Mouse (Mus musculus) retina, postnatal 1 day (tissue): ENCODE results near the gene Bag2.
"Not testable (repeated sequence)": the region's sequence is repeated elsewhere in the genome, so short reads cannot be mapped to it uniquely, and the experiment has no call there.

Experiments used
- DNase-seq: peaks from one replicate; pipeline ENCODE4 v3.0.0-alpha.2; 2012

Gene Bag2

DNA sequence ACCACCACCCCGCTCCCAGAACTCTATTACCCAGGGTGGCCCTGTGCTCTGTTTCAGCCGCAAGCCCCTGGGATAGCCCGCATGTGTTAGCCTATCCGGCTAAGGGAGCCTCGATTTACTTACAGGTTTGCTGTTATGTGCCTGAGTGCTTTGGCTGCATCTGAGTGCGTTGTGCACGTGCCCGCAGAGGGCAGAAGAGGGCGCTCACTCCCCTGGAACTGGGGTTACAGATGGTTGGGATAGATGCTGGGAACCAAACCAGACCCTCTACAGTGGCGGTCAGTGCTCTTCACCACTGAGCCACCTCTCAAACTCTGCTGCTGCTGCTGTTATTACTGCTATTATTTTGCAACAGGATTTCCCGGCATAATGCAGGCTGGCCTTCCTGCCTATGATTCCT is 8.5 kb downstream of the Bag2 start:
- no peak for DNase-seq

DNA sequence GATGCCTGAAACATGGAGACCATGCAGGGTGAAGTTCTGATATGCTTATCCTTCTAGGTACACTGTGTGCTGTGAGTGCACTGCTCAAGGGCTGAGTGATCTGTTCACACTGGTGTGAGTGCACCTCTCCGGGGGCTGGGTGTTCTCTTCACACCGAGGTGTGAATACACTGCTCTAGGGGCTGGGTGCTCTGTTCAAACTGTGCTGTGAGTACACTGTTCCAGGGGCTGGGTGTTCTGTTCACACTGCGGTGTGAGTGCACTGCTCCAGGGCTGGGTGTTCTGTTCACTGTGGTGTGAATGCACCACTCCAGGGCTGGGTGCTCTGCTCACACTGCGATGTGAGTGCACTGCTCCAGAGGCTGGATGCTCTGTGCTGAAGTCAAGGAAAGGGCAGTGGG is 11.7 kb downstream of the Bag2 start:
- DNase-seq = no peak

DNA sequence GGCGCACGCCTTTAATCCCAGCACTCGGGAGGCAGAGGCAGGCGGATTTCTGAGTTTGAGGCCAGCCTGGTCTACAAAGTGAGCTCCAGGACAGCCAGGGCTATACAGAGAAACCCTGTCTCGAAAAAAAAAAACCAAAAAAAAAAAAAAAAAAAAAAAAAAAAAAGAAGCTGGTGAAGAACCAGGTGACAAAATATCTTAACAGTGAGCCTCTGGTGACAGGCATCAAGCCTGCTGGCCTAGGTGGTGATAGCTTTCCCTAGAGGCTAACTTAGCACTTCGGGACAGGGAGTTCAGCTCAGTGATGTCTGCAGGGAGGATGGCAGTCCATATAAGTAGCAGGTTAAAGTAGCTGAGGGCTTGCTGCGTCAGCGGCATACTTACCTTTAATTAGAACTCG is 12.8 kb downstream of the Bag2 start:
- DNase-seq = not testable (repeated sequence)

DNA sequence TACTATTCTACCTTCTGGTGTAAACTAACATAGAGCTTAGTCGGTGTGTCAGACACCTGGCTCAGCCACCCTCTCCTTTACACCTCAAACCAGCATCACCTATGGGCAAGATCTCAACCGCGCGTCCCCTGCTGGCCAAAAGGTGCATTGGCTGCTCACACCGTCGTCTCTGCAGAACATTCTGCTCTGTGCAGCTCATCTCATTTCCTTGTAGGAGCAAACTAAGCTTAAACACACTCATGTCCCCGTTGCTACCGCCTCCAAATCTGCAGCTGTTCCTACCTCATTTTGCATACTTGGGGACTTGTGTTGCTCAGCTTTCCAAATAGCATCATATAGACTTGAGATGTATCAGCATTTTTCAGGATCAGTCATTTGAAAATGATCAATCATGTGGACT is 14.7 kb downstream of the Bag2 start:
- peak; percentile 34 for DNase-seq

DNA sequence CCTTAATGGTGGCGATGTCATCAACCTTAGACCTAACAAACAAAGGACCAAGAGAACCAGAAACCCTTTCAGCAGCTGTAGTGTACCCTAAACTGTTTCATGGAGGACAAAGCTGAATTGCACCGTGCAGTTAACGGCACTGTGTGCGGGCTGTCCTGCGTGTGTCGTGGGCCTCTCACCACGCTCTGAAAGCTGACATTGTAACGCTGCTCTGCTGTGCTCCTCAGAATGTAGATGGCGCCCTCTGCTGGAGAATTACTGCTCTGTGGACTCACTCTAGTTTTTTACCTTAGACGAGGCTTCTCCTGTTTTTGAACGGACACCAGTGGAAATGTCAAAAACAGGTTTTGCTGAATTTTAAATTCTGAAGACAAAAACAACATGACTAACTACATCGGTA is 18.3 kb downstream of the Bag2 start:
- DNase-seq = peak; percentile 85

DNA sequence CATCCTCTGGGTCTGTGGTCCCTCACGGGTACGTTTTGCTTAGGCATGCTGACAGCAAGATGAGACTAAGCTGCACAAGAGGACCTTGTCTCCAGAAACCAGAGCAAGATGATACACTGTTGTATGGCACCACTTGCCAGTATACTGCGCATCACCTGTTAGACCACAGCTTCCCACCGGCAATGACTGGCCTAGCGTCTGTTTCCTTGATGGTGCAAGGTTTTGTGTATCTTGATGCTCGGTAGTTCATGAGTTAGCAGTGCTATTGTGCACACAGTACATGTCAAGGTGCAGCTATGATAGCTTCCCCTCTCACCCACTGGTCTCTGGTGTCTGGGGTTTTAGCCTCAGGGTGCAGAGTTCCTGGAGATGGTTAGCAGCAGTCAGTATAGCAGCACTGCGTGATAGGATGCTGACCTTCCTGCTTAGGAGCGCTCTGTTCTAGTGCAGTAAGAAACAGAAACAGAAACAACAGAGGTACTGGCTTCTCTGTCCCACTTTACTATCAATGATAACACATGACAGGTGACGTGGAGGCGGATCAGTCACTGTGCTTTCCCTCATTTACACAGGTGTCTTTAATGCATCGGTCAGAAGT is 18.8 kb downstream of the Bag2 start:
- DNase-seq = no peak

DNA sequence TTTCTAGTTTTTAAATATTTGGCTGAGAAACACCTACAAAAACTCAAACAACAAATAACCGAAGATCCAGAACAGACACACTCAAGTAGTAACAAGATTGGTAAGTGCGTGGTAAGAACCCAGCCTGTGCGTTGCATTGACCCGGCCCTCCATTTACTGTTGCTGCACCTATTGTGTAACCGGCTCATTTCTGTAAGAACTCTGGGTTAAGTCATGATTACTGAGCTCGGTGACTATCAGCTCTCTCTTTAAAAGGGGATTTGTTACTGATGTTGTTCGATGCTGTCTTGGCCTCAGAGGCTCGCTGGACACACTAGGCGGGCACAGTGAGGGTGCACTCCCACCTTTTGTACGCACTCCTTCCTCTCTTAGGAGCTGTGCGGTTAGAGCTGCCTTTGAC is 19.3 kb downstream of the Bag2 start:
- no peak for DNase-seq

DNA sequence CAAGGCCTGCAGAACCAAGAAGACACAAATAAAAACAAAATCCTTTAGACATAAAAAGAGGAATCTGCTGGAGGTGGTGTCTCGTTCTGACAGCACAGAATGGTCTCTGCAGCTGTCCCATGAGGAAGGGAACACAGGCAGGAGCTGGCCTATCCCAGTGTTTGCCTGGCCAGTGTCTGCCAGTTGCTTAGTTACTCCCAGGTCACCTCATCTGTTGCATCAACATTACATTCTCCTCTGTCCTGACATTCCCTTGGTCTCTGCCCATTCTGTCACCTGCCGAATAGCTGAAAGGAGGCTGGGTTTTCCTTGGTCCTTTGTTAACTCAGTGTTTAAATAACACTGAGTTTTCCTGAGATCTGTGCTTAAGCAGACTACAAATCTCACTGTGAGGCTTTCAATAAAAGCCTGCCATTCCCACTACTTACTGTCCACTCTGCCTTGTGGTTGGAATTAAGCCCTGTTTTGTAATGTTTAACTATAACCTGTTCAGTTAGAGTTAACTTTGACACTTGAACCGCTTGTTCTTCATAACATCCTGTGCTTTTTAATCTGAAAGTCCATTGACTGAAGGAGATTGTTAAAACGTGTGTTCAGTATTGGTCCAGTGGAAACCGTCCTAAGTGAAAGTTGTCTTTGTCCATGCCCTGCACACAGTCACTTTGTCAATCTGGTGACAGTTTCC is 23.5 kb downstream of the Bag2 start:
- no peak for DNase-seq

DNA sequence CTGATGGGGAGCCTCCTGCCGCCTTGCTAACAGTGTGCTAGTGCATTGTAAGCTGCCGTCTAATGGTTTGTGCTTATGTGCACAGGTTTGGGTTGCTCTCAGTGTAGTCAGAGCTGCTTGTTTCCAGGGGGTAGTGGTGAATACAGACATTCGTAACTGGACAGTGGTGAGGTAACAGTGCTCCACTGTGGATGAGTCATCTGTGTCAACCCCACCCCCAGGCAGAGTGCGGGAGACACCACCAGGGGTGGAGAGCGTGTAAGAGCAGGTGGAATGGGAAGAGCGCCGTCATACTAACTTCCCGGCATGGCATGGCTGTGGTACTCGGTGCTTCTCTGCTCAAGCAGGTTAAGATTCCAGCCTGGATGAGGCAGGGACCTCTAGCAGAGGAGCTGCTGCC is 24.6 kb downstream of the Bag2 start:
- DNase-seq = no peak

DNA sequence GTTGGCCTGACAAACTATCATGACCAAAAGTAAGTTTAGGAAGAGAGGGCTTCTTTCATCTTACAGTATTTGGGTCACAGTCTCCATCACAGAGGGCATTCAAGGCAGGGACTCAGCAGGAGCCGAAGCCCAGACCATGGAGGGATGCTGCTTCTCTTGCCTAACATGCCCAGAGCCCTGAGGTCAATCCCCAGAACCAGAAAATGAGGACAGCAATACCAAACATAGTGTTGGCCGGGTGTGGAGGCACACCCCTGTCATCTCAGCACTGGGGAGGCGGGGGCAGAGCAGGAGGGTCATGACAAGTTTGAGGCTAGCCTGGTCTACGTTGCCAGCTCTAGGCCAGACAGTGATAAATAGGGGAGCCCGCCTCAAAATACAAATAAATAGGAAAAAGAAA is 32.5 kb downstream of the Bag2 start:
- DNase-seq = no peak

DNA sequence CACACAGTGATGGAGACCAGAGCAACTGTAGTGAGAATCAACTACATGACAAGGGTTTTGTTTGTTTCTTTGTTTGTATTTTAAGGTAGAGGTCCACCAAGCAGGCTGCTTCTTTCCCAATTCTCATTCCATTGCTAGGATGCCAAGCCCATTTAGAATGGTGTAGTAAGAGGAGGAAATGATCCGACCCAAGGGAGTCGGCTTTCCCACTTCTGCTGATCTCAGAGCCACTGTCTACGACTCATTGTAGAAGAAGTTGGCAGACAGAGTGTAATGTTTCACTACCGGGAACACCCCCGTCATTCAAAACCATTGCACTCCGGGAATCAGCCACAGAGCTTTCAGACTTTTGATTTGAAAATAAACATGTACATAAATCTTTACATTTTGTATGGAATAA is 33.1 kb downstream of the Bag2 start:
- no peak for DNase-seq

DNA sequence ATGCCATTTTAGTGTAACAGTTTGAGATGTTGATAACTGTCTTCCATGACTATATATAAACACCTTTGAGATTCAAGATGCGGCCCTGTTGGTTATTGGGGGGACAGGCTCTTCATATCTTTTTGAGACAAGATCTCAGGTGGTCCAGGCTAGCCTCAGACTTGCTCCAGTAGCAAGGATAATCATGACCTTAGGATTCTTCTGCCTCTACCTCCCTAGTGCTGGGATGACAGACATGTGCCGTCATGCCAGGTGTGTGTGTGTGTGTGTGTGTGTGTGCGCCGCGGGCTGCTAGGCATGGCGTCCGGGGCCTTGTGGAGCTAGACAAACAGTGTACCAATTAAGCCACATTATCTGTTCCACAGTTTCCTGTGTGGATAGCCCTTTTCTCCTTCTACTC is 36.6 kb downstream of the Bag2 start:
- no peak for DNase-seq

DNA sequence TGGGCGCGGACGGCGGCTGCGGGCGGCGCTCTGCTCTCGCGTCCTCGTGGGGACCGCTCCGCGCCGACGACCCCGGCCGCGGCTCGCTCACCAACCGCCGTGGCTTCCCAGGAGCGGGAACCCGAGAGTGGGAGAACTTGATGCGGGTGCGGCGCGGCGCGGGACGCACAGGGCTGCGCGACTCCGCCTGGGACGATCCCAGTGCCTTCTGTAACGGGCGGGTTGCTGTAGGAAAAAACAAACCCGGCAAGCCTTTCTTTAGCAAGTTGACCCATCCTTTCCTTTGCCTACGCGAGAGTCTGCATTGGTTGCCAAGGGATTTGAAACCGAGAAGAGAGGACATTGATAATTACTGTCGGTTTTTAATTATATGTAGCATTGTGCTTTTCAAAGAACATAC is 37.4 kb downstream of the Bag2 start:
- no peak for DNase-seq

DNA sequence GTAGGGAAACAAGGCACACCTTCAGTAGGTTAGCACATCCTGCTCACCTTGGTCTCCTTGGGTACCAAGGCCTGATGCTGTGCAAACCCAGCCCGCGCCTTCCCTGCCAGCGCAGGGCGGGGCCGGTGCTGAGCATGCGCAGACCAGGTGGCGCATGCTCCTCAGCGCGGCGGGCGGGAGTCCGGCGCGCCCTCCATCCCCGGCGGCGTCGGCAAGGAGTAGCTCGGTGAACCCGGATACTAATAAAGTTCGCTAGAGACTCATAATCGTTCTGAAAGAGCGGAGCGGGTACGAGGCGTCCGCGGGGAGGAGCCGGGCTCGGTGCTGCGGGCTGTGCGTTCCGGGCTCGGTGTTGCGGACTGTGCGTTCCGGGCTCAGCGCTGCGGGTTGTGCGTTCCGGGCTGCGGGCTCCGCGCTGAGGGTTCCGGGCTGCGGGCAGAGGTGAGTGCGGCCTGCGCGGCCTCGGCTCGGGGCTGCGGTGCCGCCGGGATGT is 37.8 kb downstream of the Bag2 start, which contains the start of gene Rab23:
Gene Rab23, plus strand, starts transcription at position 155 of the 493 bp plus-strand sequence.
- DNase-seq = peak; percentile 91

DNA sequence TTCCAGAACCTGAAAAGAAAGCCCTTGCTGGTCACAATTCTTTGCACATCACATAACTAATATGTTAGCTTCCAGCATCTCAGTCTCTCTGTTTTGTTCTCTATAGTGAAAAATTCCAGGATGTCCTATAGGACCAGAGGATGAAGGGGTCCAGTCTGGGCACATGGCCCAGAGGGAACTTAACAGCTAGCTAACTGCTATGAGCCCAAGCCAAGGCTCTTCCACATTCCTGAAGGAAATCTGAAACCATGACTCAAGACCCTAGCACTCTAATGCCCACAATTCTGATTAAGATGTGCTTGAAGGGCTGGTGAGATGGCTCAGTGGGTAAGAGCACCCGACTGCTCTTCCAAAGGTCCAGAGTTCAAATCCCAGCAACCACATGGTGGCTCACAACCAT is 40.0 kb downstream of the Bag2 start:
- no peak for DNase-seq

DNA sequence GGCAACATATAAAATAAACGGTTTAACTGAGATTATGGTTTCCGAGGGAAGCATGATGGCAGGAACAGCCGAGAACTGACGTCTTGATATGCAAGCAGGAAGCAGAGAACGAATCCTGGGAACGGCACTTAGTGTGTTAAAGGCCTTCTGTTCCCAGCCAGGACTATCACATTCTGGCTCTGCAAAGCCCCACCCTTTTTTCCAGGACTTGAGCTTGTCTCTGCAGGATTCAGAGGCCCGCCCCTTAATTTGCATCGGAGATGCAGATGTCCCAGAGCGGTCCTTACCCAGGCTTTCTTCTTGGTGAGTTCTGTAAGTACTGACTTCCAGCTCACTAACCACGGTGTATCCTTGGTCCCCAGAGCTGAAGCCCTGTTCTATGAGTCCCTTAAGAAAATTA is 42.8 kb downstream of the Bag2 start:
- peak; percentile 56 for DNase-seq

DNA sequence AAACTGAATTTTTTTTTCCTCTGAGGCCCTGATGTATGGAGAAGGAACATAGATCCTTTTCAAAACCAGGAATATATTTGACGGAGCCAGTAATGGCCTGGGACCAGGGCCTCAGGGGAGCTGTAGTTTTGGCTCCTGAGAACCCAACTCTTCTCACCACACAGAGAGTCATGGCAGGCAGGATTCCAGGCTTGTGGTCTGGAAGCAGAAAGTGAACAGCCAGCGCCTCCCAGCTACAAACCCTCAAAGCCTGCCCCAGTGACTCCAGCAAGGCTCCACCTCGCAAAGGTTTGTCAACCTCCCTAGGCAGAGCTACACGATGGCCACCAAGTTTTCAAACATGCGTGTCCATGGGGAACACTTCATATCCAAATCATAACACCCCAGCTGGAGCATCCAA is 45.6 kb downstream of the Bag2 start:
- no peak for DNase-seq

DNA sequence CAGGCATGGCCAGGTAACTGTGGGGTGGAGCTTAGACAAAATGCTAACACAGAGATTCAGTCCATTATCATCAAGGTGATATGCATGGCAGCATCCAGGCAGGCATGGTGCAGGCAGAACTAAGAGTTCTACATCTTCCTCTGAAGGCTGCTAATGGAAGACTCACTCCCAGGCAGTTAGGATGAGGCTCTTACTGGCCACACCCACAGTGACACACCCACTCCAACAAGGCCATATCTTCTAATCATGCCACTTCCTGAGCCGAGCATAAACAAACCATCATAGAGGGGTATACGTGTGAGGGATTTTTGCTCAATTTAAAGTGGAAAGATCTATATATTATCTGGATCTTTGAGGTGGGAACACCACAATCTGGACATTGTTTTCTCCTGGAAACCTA is 48.0 kb downstream of the Bag2 start:
- no peak for DNase-seq

DNA sequence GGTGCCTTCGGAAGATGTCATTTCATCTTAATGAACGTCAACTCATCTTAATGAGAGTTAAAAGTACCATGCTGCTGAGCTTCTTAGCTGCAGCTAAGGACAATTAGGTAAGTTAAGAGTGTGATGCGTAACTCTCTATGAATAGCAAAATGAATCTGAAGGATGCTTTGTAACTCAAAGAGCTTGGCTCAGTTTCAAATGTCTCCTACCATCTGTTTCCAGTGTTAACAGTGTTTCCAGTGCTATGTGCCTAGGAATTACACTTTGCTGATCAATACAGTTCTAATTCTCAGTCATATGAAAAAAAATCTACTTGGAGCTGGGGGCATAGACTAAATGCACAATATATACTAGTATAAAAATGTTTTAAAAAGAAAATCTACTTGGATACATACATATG is 56.4 kb downstream of the Bag2 start:
- DNase-seq = no peak

DNA sequence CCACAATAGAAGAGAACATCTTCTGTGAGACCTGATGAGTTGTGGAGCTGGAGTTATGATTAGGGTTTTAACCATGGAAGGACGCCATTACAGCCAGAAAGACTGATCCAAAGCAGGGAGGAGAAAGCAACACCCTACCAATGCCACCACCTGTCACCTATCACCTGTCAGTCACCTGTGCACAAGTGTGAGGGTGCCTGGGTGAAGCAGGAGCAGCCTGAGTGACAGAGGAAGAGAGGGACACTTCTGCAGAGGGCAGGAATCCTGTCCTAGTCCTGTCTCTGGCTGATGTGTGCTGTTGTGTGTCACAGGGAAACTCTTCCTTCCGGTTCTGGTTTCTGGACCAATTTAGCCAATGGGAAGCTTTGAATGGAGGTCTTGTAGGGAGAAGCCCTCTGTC is 61.6 kb downstream of the Bag2 start:
- no peak for DNase-seq
